Mouse (Mus musculus) spleen, adult 2 months (tissue): ENCODE data around the gene Trat1. TPM values are rescaled to one million over a fixed set of nuclear protein-coding genes. Genes with fewer than 3 reads are reported as not detected.
A peak's percentile ranks its signal among the peaks of the same experiment; 100 is the strongest.

Source experiments
- DNase-seq, 2 experiments: peaks; one replicate each; pipeline versions ENCODE4 v3.0.0 to v3.0.0-alpha.2; 2012 to 2021; ENCODE audit warnings: low spot score in 2 of 2, low read depth in 1 of 2
- H3K27ac ChIP-seq: fragments of 200-500 bp; 2 replicates; pipeline ENCODE4 v1.5.1; 2012; ENCODE audit warnings: low read length, inconsistent platforms; ENCODE audit not compliant: insufficient read depth
- H3K27me3 ChIP-seq: fragments of 200-500 bp; 2 replicates; pipeline ENCODE4 v1.6.1; 2012; ENCODE audit warnings: mild to moderate bottlenecking, moderate library complexity, low read length, inconsistent platforms; ENCODE audit not compliant: control insufficient read depth, insufficient read depth
- H3K36me3 ChIP-seq: fragments of 200-500 bp; 2 replicates; pipeline ENCODE4 v1.6.1; 2012; ENCODE audit warnings: mild to moderate bottlenecking, low read length, inconsistent platforms; ENCODE audit not compliant: control insufficient read depth, insufficient read depth
- H3K4me1 ChIP-seq: fragments of 200-500 bp; 2 replicates; pipeline ENCODE4 v1.6.1; 2011; ENCODE audit warnings: inconsistent platforms; ENCODE audit not compliant: control insufficient read depth, insufficient read depth, insufficient read length
- H3K4me3 ChIP-seq: fragments of 200-500 bp; 2 replicates; pipeline ENCODE4 v1.5.1; 2011; ENCODE audit warnings: mild to moderate bottlenecking, inconsistent platforms; ENCODE audit not compliant: insufficient read depth, insufficient read length; ENCODE audit errors: extremely low read depth
- CTCF ChIP-seq: fragments of 200-500 bp; IDR thresholded peaks from 2 replicates; pipeline ENCODE4 v1.5.1; 2011; ENCODE audit warnings: mild to moderate bottlenecking, inconsistent platforms; ENCODE audit not compliant: insufficient read depth, insufficient read length, insufficient replicate concordance; ENCODE audit errors: extremely low read depth
- POLR2A ChIP-seq: fragments of 200-500 bp; IDR thresholded peaks from 2 replicates; pipeline ENCODE4 v1.6.1; 2011; ENCODE audit warnings: low read depth, low read length, inconsistent platforms
- WGBS: fragments of 180-500 bp; shearing (Covaris S2); methylation state at CpG from one replicate; pipeline ENCODE4 v1.1.7; 2018; 5-methylcytosine and 5-hydroxymethylcytosine counted together
- polyA plus RNA-seq: library from polyadenylated mRNA; depleted of rRNA; stranded (reverse); fragments of >200 nt; gene quantifications from 2 replicates; pipeline ENCODE4 v1.2.3, GENCODE M21; 2012; rRNA removed

Gene Trat1
- polyA plus RNA-seq, result 1.0 and 1.3 TPM in 2 replicates

GRCm38 (mm10) chr16:48771971-48772445, at the start of gene Trat1:
Gene Trat1 (minus strand): TSS chr16:48772021.
- H3K4me3 ChIP-seq, result peak within 1 kb of the TSS; percentile 21; the same call in 1 of the 2 replicates
- H3K27ac ChIP-seq, result peak within 1 kb of the TSS; percentile 55
- no peak for DNase-seq
- H3K4me1 ChIP-seq, result no peaks in the 10 kb centered on the region
- TF ChIP-seq CTCF (no peak), POLR2A (no peak)
- WGBS, result 46% methylated on average over 3 of the region's 3 CpGs
- H3K27me3 ChIP-seq, result no peaks in the 10 kb centered on the region
- H3K36me3 ChIP-seq, result no peaks in the 10 kb centered on the region

GRCm38 (mm10) chr16:48818524-48818923, 46.7 kb upstream of the Trat1 start:
- WGBS, result 87% methylated on average over 6 of the region's 6 CpGs
- Histone ChIP-seq H3K27ac (no peak overlapping the region), H3K4me3 (no peak overlapping the region), H3K27me3 (no peaks in the 10 kb centered on the region), H3K4me1 (no peaks in the 10 kb centered on the region), H3K36me3 (no peaks in the 10 kb centered on the region)
- TF ChIP-seq POLR2A, result no peak
- TF ChIP-seq CTCF, result no peak
- no peak for DNase-seq

GRCm38 (mm10) chr16:48816695-48817094, 44.9 kb upstream of the Trat1 start, which contains the start of gene Retnlb:
Gene Retnlb (plus strand): TSS chr16:48816856.
- Histone ChIP-seq H3K4me1 (no peaks in the 10 kb centered on the region), H3K4me3 (no peak within 1 kb of the TSS), H3K27ac (no peak within 1 kb of the TSS), H3K36me3 (no peaks in the 10 kb centered on the region), H3K27me3 (no peaks in the 10 kb centered on the region)
- 87% methylated on average over 2 of the region's 2 CpGs for whole genome bisulfite sequencing
- no peak for DNase-seq
- TF ChIP-seq POLR2A, result no peak
- TF ChIP-seq CTCF, result no peak

GRCm38 (mm10) chr16:48811881-48812436, 40.1 kb upstream of the Trat1 start:
- Histone ChIP-seq H3K36me3 (no peaks in the 10 kb centered on the region), H3K4me1 (no peaks in the 10 kb centered on the region), H3K27me3 (no peaks in the 10 kb centered on the region), H3K27ac (no peak overlapping the region), H3K4me3 (no peak overlapping the region)
- TF ChIP-seq CTCF (no peak), POLR2A (no peak)
- no peak for DNase-seq
- 45% methylated on average over 7 of the region's 7 CpGs for WGBS

- DNase-seq, result peak in 1 of 2 experiments; percentile 9
- 40% methylated on average over 2 of the region's 2 CpGs for WGBS
- TF ChIP-seq CTCF, result no peak
- no peak for TF ChIP-seq POLR2A
- Histone ChIP-seq H3K4me3 (no peak overlapping the region), H3K27ac (no peak overlapping the region), H3K27me3 (no peaks in the 10 kb centered on the region), H3K4me1 (no peaks in the 10 kb centered on the region), H3K36me3 (no peaks in the 10 kb centered on the region)
Observed at GRCm38 (mm10) chr16:48809374-48809773, 37.6 kb upstream of the Trat1 start.

GRCm38 (mm10) chr16:48806521-48806920, 34.7 kb upstream of the Trat1 start:
- no peak for DNase-seq
- TF ChIP-seq CTCF (no peak), POLR2A (no peak)
- no peaks in the 10 kb centered on the region for H3K4me1 ChIP-seq
- no peaks in the 10 kb centered on the region for H3K27me3 ChIP-seq
- H3K27ac ChIP-seq, result no peak overlapping the region
- no peaks in the 10 kb centered on the region for H3K36me3 ChIP-seq
- 18% methylated on average over 1 of the region's 1 CpGs for WGBS
- H3K4me3 ChIP-seq, result no peak overlapping the region

- Histone ChIP-seq H3K27ac (no peak overlapping the region), H3K4me1 (no peaks in the 10 kb centered on the region), H3K4me3 (no peak overlapping the region), H3K27me3 (no peaks in the 10 kb centered on the region), H3K36me3 (no peaks in the 10 kb centered on the region)
- no peak for DNase-seq
- TF ChIP-seq CTCF (no peak), POLR2A (no peak)
- 82% methylated on average over 1 of the region's 1 CpGs for WGBS
Observed at GRCm38 (mm10) chr16:48805412-48805811, 33.6 kb upstream of the Trat1 start.
